Mouse (Mus musculus) testis, adult 2 months (tissue): ENCODE data around the gene Tmem246. TPM values are rescaled to one million over a fixed set of nuclear protein-coding genes. Genes with fewer than 3 reads are reported as not detected.

Experiments used
- H3K27ac ChIP-seq: fragments of 200-500 bp; 2 replicates; pipeline ENCODE4 v1.5.1; 2012; ENCODE audit warnings: low read depth, low read length; ENCODE audit not compliant: control insufficient read depth, insufficient read depth
- H3K27me3 ChIP-seq: fragments of 200-500 bp; 2 replicates; pipeline ENCODE4 v1.6.1; 2012; ENCODE audit warnings: mild to moderate bottlenecking, low read length, moderate library complexity; ENCODE audit not compliant: control insufficient read depth, insufficient read depth
- H3K36me3 ChIP-seq: fragments of 200-500 bp; 2 replicates; pipeline ENCODE4 v1.6.1; 2012; ENCODE audit warnings: mild to moderate bottlenecking, low read length; ENCODE audit not compliant: control insufficient read depth, insufficient read depth
- H3K4me1 ChIP-seq: fragments of 200-500 bp; 2 replicates; pipeline ENCODE4 v1.6.1; 2012; ENCODE audit warnings: low read length; ENCODE audit not compliant: control insufficient read depth, insufficient read depth
- H3K4me3 ChIP-seq: fragments of 200-500 bp; 2 replicates; pipeline ENCODE4 v1.5.1; 2012; ENCODE audit warnings: low read depth, mild to moderate bottlenecking, low read length, moderate library complexity, mixed read lengths; ENCODE audit not compliant: control insufficient read depth
- CTCF ChIP-seq: fragments of 200-500 bp; IDR thresholded peaks from 2 replicates; pipeline ENCODE4 v1.5.1; 2012; ENCODE audit warnings: low read depth, mild to moderate bottlenecking, inconsistent platforms, low read length, moderate library complexity; ENCODE audit not compliant: control insufficient read depth, insufficient read depth, insufficient replicate concordance
- POLR2A ChIP-seq: fragments of 200-500 bp; IDR thresholded peaks from 2 replicates; pipeline ENCODE4 v1.6.1; 2012; ENCODE audit warnings: low read depth, mild to moderate bottlenecking, inconsistent platforms, low read length, moderate library complexity; ENCODE audit not compliant: control insufficient read depth
- polyA plus RNA-seq: library from polyadenylated mRNA; depleted of rRNA; stranded (reverse); fragments of >200 nt; gene quantifications from 2 replicates; pipeline ENCODE4 v1.2.3, GENCODE M21; 2012; rRNA removed

The Tmem246 gene
- polyA plus RNA-seq = 69.1 and 104 TPM in 2 replicates

DNA sequence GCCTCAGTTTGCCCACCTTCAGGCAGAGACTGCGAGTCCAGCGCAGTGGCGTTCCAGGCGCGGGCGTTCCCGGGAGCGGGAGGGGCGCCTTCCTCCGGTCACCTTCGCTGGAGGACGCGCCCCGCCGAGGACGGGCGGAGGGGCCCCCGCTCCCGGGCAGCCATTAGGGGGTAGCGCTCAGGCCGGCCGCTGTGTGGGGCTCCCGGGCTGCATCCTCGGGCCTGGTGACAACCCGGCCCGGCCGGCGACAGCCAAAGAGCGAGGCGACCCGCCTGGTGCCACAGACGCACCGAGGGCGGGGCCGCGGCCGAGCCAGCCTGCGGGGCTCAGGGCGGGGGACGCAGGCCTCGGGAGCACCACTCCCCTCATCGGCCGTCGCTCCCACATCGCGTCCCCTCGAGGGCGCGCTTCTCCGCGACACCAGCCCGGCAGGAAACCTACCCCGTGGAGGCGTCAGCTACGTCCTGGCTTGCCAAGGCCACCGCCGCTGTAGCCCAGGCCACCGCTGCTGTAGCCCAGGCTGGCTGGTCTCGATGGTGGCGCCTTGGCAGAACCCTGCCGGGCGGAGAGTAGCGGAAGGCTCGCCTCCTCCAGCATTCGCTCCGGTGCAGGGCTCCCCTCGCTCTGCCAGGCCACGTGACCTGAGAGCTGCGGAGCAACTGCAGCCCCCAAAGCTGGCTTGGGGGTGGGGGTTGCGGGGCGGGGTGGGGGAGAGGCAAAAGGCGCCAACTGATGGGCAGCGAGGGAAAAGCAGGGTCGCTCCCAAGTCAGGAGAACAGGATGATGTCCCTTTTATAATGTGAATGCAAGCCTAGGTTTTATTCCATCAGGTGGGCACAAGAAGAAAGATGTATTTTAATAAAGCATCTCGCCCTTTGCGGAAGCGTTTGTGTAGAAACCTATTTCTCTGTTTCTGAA lies at the start of gene Tmem246:
TSS of gene Tmem246 (minus strand) at position 694 of the 918 bp plus-strand sequence.
- H3K27ac ChIP-seq = peak within 1 kb of the TSS; percentile 2; the same call in 1 of the 2 replicates
- no peak for TF ChIP-seq CTCF
- peak; percentile 24; the same call in 1 of the 2 replicates for TF ChIP-seq POLR2A
- H3K4me1 ChIP-seq = peaks cover 4% of the 10 kb centered on the region; the same call in 1 of the 2 replicates
- peak within 1 kb of the TSS; percentile 85 for H3K4me3 ChIP-seq
- no peaks in the 10 kb centered on the region for H3K36me3 ChIP-seq
- no peaks in the 10 kb centered on the region for H3K27me3 ChIP-seq

DNA sequence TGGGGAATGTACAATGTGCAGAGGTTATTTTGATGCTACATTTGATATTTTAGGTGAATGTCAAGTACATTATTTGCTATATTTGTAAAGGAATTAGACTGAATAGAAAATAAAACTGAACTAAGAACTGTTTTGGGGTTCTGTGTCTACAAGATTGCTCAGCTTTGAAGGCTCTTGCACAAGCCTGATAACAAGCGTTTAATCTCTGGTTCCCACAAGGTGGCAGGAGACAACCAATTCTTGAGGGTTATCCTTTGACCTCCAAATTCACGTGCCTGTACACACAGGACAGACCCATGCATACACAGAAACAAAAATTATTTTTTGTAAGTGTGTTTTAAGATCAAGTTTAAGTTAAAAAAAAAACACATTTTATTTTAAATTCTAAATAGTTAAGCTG lies 42.2 kb upstream of the Tmem246 start:
- Histone ChIP-seq H3K4me3 (no peak overlapping the region), H3K36me3 (peaks cover 5% of the 10 kb centered on the region), H3K27me3 (no peaks in the 10 kb centered on the region), H3K27ac (no peak overlapping the region), H3K4me1 (no peaks in the 10 kb centered on the region)
- TF ChIP-seq CTCF (no peak), POLR2A (no peak)

DNA sequence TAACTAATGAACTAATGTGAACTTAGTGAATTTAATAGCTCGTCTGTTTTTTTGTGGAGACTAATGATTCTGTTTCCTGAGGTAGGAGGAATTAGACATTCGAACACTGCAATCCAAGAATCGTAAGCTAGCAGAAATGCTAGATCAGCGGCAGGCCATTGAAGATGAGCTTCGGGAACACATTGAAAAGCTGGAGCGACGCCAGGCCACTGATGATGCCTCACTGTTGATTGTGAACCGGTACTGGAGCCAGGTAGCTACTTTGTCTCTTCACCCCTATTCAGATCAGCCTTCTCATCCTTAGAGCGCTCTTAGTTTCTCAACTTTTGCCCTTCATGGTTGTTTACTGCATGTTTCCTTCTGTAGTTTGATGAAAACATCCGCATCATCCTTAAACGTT lies 40.1 kb upstream of the Tmem246 start:
- Histone ChIP-seq H3K27me3 (no peaks in the 10 kb centered on the region), H3K27ac (no peak overlapping the region), H3K4me1 (peaks cover 2% of the 10 kb centered on the region; the same call in 1 of the 2 replicates), H3K36me3 (peaks cover 4% of the 10 kb centered on the region), H3K4me3 (no peak overlapping the region)
- no peak for TF ChIP-seq POLR2A
- TF ChIP-seq CTCF = no peak

DNA sequence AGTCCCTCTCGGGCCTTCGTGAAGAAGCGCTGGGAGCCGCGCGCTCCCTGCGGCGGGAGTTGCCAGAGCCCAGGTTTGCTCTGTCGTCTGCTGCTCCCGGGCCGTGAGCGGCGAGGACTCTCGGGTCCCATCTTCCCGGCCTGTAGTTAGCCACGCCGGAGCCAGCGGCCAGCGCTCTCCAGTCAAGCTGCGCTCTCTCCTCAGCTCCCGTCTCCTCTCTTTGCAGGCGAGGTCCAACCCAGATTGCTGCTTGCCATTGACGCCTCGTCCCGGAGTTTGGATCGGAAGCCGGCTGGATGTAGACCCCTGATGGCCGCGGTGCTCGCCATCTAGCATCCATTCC lies 34.4 kb upstream of the Tmem246 start:
- peak overlapping the region; percentile 91 for H3K4me3 ChIP-seq
- H3K36me3 ChIP-seq = peaks cover 3% of the 10 kb centered on the region; the same call in 1 of the 2 replicates
- TF ChIP-seq POLR2A = no peak
- TF ChIP-seq CTCF = no peak
- H3K27me3 ChIP-seq = no peaks in the 10 kb centered on the region
- H3K27ac ChIP-seq = peak overlapping the region; percentile 75
- peaks cover 3% of the 10 kb centered on the region for H3K4me1 ChIP-seq

DNA sequence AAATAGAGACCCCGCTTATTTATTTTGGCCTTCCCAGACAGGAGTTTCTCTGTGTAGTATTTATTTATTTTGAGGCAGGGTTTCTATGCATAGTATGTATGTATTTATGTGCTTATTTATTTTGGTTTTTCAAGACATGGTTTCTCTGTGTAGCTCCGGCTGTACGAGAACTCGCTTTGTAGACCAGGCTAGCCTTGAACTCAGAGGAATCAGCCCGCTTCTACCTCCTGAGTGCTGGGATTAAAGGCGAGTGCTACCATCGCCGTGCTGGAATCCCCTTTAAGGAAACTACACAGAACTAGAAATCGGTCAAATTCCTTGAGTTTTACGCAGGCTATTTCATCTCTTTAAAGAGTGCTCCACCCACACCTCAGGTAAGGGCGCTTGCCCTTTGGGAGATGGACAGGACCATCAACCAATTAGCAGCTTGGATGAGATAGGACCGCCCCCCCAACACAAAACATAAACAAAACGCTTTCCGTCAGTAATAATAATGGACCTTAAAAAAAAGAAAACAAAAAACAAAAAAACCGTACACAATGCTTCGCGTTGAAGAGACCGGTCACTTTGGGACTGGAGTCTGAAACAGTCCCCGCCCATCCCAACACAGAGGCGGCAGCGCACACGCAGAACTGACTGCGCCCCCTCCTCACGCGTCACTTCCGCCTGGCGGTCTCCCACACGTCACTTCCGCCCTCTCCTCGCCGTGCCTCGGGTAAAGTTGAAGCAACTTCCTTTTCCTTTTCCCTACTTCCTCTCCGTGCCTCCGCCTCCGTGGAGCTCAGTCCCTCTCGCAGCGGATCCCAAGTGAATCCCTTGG lies 33.9 kb upstream of the Tmem246 start, which contains the start of gene Rnf20:
TSS of gene Rnf20 (plus strand) at position 688 of the 820 bp plus-strand sequence.
- Histone ChIP-seq H3K4me3 (peak within 1 kb of the TSS; percentile 91), H3K36me3 (peaks cover 3% of the 10 kb centered on the region; the same call in 1 of the 2 replicates)

DNA sequence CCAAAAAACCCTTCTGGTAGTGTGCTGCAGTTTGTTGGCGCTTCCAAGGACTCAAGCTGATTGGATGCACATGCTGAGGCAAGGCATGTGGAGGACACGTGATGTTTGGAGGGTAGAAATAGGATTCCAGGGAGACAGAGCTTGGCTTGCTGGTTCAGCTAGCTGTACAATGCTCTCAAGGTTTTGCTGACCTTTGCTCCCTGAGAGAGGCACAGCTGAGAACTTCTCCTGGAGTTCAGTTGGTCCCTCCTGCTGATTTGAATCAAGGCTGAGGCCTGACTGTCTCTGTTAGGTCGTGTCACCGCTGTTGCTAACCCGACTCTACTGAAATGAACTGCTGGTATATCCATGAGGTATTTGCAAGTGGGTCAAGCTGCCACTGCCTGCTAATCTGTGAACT lies 31.3 kb upstream of the Tmem246 start:
- Histone ChIP-seq H3K27ac (no peak overlapping the region), H3K4me3 (no peak overlapping the region), H3K4me1 (peaks cover 3% of the 10 kb centered on the region), H3K27me3 (no peaks in the 10 kb centered on the region), H3K36me3 (no peaks in the 10 kb centered on the region)
- TF ChIP-seq POLR2A (no peak), CTCF (no peak)

More for the DNA sequence above, 33.9 kb upstream of the Tmem246 start, which contains the start of gene Rnf20:
- peak within 1 kb of the TSS; percentile 75 for H3K27ac ChIP-seq
- H3K4me1 ChIP-seq = peaks cover 3% of the 10 kb centered on the region
- H3K27me3 ChIP-seq = no peaks in the 10 kb centered on the region
- TF ChIP-seq POLR2A = peak; percentile 95
- no peak; the same call in 1 of the 2 replicates for TF ChIP-seq CTCF
